Mouse (Mus musculus) cortical plate, adult 2 months (tissue): ENCODE results near the gene Arhgap20.

Experiments used
- CTCF ChIP-seq: fragments of 200-500 bp; IDR thresholded peaks from 2 replicates; pipeline ENCODE4 v1.5.1; 2011; ENCODE audit warnings: mild to moderate bottlenecking, control low read depth, low read length; ENCODE audit not compliant: insufficient read depth; ENCODE audit errors: extremely low read depth
- POLR2A ChIP-seq: fragments of 200-500 bp; IDR thresholded peaks from 2 replicates; pipeline ENCODE4 v1.6.1; 2011; ENCODE audit warnings: mild to moderate bottlenecking, low read length, control low read depth; ENCODE audit not compliant: insufficient read depth; ENCODE audit errors: extremely low read depth

- TF ChIP-seq CTCF (no peak), POLR2A (no peak)
Measured at GRCm38 (mm10) chr9:51881881-51882280, 116.7 kb downstream of the Arhgap20 start.
